Mouse (Mus musculus): Measurements from ENCODE around the gene Fos.

Fos gene

GRCm38 (mm10) chr12:85487545-85488141 is 14.0 kb downstream of the Fos start:
- DNase-seq (ENCODE audit: low spot score) = no peak

DNA sequence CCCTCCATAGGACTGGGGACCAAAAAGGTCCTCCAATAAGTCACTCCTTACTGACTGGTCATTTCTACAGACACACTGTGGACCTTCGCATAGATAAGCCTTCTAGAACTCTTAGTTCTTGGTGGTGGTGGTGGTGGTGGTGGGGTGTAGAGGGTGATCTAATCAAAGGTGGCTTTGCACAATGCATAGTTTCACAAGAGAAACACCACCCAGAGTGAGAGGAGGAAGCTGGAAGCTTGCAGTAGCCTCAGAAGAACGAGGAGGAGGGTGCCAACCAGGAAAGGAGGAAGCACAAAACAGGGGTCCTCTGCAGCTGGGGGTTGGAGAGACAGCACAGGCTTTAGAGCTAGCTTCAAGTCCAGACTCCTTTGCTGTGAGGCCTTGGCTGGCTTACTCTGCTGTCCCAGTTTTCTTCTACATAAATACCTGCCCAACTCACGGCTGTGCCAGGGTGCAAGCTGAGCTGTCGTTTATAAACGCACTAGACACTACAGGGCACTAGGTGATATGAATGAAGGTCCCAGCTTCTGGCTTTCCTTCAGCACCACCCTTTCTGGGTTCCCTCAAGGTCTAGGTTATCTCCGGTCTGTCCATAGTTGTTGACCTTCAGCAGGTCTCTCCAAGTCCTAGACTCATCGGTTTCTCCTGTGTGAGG is 15.7 kb downstream of the Fos start:
- DNase-seq (ENCODE audit: low spot score) = no peak

- DNase-seq (ENCODE audit: low spot score) = no peak
Measured at GRCm38 (mm10) chr12:85490096-85490820, 16.6 kb downstream of the Fos start.

GRCm38 (mm10) chr12:85490991-85491390 is 17.3 kb downstream of the Fos start:
- no peak for DNase-seq (ENCODE audit: low spot score)

GRCm38 (mm10) chr12:85492084-85492645 is 18.5 kb downstream of the Fos start:
- no peak for DNase-seq (ENCODE audit: low spot score)

DNA sequence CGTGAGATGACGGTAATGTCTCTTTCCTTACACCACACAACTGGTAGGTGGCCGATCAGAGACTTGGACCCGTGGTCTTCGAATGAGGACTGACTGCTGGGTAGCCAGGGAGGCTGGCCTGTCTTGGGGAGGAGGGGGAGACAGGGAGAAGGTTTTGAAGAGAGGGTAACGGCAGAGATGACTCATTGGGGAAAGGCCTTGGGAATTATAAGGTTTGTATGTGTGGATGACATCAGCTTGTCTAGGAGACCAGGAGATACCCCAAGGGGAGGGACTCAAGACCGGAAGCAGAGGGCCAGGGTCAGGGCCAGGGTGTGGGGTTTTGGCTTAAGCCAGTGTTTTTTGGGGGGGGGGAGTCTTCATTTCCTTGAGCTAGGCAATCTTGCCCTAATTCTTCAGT is 22.6 kb downstream of the Fos start:
- no peak for DNase-seq (ENCODE audit: low spot score)

DNA sequence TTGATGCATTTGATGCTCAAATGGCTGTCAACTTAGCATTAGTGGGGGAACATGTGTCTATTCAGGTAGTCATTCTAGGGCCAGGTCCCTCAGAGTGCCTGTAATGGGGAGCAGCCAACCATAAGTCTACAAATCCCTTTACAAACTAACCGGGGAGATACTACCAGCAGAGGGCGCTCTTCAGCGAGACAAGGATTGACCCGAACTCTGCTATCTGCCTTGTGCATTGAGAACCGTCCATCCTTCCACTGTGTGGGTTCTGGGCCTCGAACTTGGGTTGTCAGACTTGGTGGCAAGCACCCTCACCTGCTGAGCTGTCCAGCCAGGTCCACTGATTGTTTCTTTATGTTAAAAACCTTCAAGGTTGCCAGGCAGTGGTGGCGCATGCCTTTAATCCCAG is 23.1 kb downstream of the Fos start:
- DNase-seq (ENCODE audit: low spot score) = no peak

- DNase-seq (ENCODE audit: low spot score) = no peak
Measured at GRCm38 (mm10) chr12:85497310-85498135, 23.8 kb downstream of the Fos start.

DNA sequence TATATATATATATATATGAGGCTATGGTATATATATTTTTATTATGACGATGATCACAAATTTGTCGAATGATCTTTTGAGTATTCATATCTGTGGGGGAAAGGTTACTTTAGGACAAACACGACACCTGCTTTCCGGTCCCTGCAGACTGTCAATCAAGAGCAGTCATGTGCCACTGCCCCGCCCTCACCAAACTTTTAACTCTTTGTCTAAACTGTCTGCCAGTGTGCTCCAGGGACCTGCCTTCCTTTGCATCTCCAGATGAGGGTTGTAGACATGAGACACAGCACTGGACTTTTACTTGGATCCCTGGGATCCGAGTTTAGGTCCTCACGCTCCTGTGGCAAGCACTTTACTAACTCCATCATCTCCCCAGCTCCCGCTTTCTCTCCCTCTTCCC is 25.3 kb downstream of the Fos start:
- DNase-seq (ENCODE audit: low spot score) = no peak

GRCm38 (mm10) chr12:85502682-85503081 is 29.0 kb downstream of the Fos start:
- DNase-seq (ENCODE audit: low spot score) = no peak

DNA sequence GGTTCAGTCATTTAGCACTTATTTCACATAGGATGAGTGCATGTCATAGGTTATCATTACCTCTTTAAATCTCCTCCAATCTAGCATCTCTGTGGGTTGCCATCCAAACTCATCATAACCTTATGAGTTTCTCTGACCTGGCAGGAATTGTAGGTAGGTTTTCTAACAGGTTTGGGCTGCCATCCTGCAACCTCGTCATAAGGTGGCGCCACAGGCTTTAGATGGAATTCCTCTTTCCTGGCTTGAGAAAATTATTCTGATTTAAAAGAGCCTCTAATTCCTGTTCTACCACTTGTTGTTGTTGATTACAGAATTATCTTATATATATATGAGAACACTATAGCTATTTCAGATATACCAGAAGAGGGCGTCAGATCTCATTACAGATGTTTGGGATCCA is 34.5 kb downstream of the Fos start:
- no peak for DNase-seq (ENCODE audit: low spot score)

DNA sequence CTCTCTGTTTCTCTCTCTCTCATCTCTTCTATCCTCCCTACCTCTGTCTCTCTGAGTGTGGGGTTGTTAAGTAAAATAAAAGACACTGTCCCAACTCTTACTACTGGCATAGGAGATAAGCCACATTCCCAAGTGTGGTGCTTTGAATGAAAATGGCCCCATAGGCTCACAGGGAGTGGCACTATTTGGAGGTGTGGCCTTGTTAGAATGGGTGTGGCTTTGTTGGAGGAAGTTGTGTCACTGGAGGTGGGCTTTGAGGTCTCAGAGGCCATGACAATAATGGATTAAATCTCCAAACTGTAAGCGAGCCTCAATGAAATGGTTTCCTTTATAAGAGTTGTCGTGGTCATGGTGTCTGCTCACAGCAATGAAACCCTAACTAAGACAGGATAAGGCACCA is 36.3 kb downstream of the Fos start:
- DNase-seq (ENCODE audit: low spot score) = no peak

GRCm38 (mm10) chr12:85513789-85514447 is 40.2 kb downstream of the Fos start:
- no peak for DNase-seq (ENCODE audit: low spot score)

DNA sequence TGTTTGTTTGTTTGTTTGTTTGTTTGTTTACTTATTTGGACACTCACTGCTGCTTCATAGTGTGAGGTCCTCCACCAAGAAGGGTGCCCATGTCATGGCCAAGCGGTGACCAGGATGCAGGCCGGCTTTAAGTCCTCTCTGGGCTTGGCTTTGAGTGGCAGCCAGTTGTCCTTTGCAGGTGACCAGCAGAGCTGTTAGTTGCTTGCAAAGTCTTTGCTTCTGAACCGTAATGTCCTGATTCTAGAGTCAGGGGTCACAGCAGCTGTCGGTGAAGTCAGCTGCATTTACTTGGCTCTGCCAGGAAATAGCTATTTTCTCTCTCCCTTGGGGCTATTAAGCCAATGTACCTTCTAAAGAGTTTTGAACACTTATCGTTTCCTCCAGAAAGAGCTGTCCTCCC is 41.3 kb downstream of the Fos start:
- DNase-seq (ENCODE audit: low spot score) = no peak

DNA sequence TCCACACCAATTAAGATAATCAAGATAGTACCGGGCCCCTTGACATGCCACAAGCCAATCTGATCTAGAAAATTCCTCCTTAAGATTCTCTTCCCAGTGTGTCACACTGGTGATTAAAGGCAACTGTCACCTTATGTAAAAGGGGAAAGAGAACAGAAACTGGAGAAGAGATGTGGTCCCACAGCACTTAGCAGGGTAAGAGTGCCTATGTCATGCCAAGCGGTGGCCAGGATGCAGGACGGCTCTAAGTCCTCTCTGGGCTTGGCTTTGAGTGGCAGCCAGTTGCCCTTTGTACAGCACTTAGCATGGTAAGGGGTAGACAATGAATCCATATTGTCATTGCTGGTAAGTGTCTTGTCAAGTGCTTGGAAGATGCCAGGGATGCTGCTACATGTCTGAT is 42.2 kb downstream of the Fos start:
- DNase-seq (ENCODE audit: low spot score) = no peak

GRCm38 (mm10) chr12:85517339-85517738 is 43.6 kb downstream of the Fos start:
- DNase-seq (ENCODE audit: low spot score) = no peak

DNA sequence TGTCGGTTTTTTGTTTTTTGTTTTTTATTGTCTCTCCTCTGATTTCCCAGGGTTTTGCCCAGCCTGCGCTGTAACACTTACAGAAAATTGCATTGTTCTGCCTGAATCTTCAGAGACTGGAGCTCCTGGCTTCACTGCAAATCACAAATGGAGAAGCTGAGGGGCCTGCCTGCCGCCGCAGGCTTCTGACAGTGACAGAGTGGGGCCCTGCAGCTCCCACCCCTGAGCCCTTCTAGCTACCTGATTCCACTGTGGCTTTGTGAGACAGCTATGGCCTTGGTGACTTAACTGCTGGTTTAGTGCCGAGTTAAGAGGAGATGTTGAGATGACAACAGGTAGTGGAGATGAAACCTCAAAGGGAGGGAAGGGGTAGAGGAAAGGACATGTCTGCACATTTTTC is 44.3 kb downstream of the Fos start:
- no peak for DNase-seq (ENCODE audit: low spot score)

- no peak for DNase-seq (ENCODE audit: low spot score)
Measured at GRCm38 (mm10) chr12:85519553-85519952, 45.9 kb downstream of the Fos start.

- DNase-seq (ENCODE audit: low spot score) = no peak
Measured at GRCm38 (mm10) chr12:85521101-85521500, 47.4 kb downstream of the Fos start.

DNA sequence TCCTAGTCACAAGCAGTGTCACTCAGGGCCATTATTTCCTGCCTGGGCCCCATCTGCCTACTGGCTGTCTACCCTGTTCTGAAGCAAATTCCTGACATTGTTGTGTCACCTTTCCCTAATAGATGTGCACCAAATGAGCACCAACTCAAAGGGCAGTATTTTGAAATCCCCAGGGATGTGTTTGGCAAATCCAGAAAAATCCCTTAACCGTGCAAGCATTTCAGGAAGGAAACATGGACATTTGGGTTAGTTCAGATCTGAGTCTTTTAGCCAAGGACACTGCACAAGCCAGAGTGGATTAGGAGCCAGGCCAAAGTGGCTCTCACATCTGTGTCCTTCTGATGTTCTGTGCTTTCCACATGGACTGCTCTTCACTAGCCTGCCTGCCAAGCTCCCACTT is 48.0 kb downstream of the Fos start:
- no peak for DNase-seq (ENCODE audit: low spot score)

GRCm38 (mm10) chr12:85522631-85523388 is 49.1 kb downstream of the Fos start:
- no peak for DNase-seq (ENCODE audit: low spot score)

Measured in ovary, postnatal 10 days (tissue).